Mouse (Mus musculus) adrenal gland, postnatal 25 days (tissue): Measurements from ENCODE around the gene Gm20920. TPM values are rescaled to one million over a fixed set of nuclear protein-coding genes. Genes with fewer than 3 reads are reported as not detected.
"Not testable (repeated sequence)": the region's sequence is repeated elsewhere in the genome, so short reads cannot be mapped to it uniquely, and the experiment has no call there.

ENCODE experiments used
- DNase-seq: peaks from one replicate; pipeline ENCODE4 v3.0.0; 2021; ENCODE audit warnings: mixed read lengths
- long read RNA-seq: library from polyadenylated mRNA; stranded (forward); transcript quantifications from one replicate; pipeline ENCODE4 v2.0.0, GENCODE M21; 2021
- total RNA-seq: library from RNA; stranded (reverse); gene quantifications from 2 replicates; pipeline ENCODE4 v1.2.3, GENCODE M21; 2021

Gm20920 gene
- not detected in 2 replicates for total RNA-seq
- long read RNA-seq = 0 reads

DNA sequence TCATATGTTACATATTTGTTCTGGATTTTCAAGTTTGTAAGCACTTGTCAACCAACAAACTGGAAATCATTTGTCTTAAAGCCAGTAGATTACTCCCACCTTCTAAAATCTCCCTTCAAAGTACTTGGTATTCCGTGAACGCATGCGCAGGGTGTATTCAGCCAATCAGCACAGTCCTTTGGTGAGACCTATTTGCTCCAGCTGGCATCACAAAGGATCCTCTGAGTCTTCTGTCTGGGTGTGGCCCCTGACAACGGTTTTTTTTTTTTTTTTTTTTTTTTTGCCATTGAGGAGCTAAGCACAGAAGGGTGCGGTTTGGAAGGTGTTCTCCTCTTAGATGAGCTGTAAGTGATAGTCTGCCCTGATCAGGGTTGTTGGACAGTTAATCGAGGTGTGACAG lies at the start of gene Gm20920:
Gene Gm20920, plus strand, starts transcription at position 301 of the 400 bp plus-strand sequence.
- DNase-seq = not testable (repeated sequence)
